Mouse (Mus musculus) liver, embryonic 12.5 days (tissue): ENCODE results near the gene Stard3. TPM values are rescaled to one million over a fixed set of nuclear protein-coding genes. Genes with fewer than 3 reads are reported as not detected.
A peak's percentile ranks its signal among the peaks of the same experiment; 100 is the strongest.

Experiments
- ATAC-seq: fragments of 200-750 bp; cut with Nextera tagmentation; 2 replicates; pipeline ENCODE4 v1.8.0; 2017; ENCODE audit warnings: moderate number of reproducible peaks, mild to moderate bottlenecking, moderate library complexity
- H3K27ac ChIP-seq: fragments of 300-500 bp; sonication (generic); 2 replicates; pipeline ENCODE4 v1.5.1; 2016; ENCODE audit warnings: mild to moderate bottlenecking
- H3K27me3 ChIP-seq: fragments of 300-500 bp; sonication (generic); replicated peaks from 2 replicates; pipeline ENCODE4 v1.6.1; 2016; ENCODE audit warnings: mild to moderate bottlenecking, moderate library complexity
- H3K36me3 ChIP-seq: fragments of 300-500 bp; sonication (generic); 2 replicates; pipeline ENCODE4 v1.6.1; 2016; ENCODE audit warnings: mild to moderate bottlenecking, moderate library complexity
- H3K4me1 ChIP-seq: fragments of 300-500 bp; sonication (generic); 2 replicates; pipeline ENCODE4 v1.6.1; 2016
- H3K4me2 ChIP-seq: fragments of 300-500 bp; sonication (generic); 2 replicates; pipeline ENCODE4 v1.6.1; 2016; ENCODE audit warnings: mild to moderate bottlenecking, moderate library complexity
- H3K4me3 ChIP-seq: fragments of 300-500 bp; sonication (generic); 2 replicates; pipeline ENCODE4 v1.5.1; 2016; ENCODE audit warnings: mild to moderate bottlenecking, moderate library complexity
- H3K9ac ChIP-seq: fragments of 300-500 bp; sonication (generic); 2 replicates; pipeline ENCODE4 v1.6.1; 2016; ENCODE audit warnings: mild to moderate bottlenecking, moderate library complexity
- H3K9me3 ChIP-seq: fragments of 300-500 bp; sonication (generic); replicated peaks from 2 replicates; pipeline ENCODE4 v1.6.1; 2016; ENCODE audit warnings: mild to moderate bottlenecking, moderate library complexity
- WGBS: fragments of 180-500 bp; shearing (Covaris S2); methylation state at CpG from one replicate; pipeline ENCODE4 v1.1.7; 2016; ENCODE audit not compliant: insufficient replicate concordance; 5-methylcytosine and 5-hydroxymethylcytosine counted together
- polyA plus RNA-seq: library from polyadenylated mRNA; unstranded; fragments of >200 nt; fragmentation: Nextera tagmentation; extraction: Ambion mirVana; gene quantifications from 2 replicates; pipeline ENCODE4 v1.2.1, GENCODE M21; 2016

The Stard3 gene
- polyA plus RNA-seq, 1 experiment from 2014 or later = 18.9 TPM

DNA sequence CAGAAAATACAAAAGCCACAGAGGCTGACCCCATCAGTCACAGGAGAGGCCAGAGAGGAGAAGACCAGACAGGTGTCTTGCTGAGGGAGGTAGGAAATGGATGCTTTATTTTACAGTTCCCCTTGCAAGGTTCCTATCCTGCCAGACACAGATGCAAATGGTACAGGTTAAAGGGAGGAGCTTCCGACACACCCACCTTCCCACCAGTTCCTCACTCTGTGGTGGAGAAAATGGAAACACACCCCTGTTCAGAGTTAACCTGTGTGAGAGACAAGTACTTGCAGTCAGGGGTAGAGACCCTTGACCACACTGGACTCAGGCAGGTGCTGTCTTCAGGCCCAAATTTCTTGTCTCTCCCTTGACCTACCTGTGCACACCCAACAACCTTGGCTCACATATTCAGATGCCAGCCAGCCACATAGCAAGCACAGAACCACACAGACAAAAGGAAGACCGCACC is 27.4 kb upstream of the Stard3 start:
- peaks cover 12% of the 10 kb centered on the region for H3K4me1 ChIP-seq
- no peak overlapping the region for H3K4me3 ChIP-seq
- H3K9ac ChIP-seq = no peak overlapping the region
- H3K9me3 ChIP-seq = no peaks in the 10 kb centered on the region
- no peaks in the 10 kb centered on the region for H3K36me3 ChIP-seq
- 36% methylated on average over 2 of the region's 2 CpGs for WGBS
- ATAC-seq = no peak
- H3K27me3 ChIP-seq = peaks cover 100% of the 10 kb centered on the region
- H3K4me2 ChIP-seq = no peak overlapping the region
- H3K27ac ChIP-seq = no peak overlapping the region

- WGBS = 42% methylated on average over 1 of the region's 1 CpGs
- H3K9ac ChIP-seq = no peak overlapping the region
- no peaks in the 10 kb centered on the region for H3K36me3 ChIP-seq
- H3K9me3 ChIP-seq = no peaks in the 10 kb centered on the region
- peaks cover 12% of the 10 kb centered on the region for H3K4me1 ChIP-seq
- H3K27ac ChIP-seq = no peak overlapping the region
- H3K27me3 ChIP-seq = peaks cover 100% of the 10 kb centered on the region
- H3K4me3 ChIP-seq = no peak overlapping the region
- no peak for ATAC-seq
- no peak overlapping the region for H3K4me2 ChIP-seq
Measured at GRCm38 (mm10) chr11:98331401-98331800, 26.8 kb upstream of the Stard3 start.

- H3K27ac ChIP-seq = no peak overlapping the region
- no peaks in the 10 kb centered on the region for H3K36me3 ChIP-seq
- H3K9me3 ChIP-seq = no peaks in the 10 kb centered on the region
- no peak for ATAC-seq
- H3K4me1 ChIP-seq = peaks cover 8% of the 10 kb centered on the region
- no peak overlapping the region for H3K9ac ChIP-seq
- no peak overlapping the region for H3K4me3 ChIP-seq
- 49% methylated on average over 3 of the region's 3 CpGs for WGBS
- no peak overlapping the region for H3K4me2 ChIP-seq
- peaks cover 100% of the 10 kb centered on the region for H3K27me3 ChIP-seq
Measured at GRCm38 (mm10) chr11:98332186-98332585, 26.0 kb upstream of the Stard3 start.

DNA sequence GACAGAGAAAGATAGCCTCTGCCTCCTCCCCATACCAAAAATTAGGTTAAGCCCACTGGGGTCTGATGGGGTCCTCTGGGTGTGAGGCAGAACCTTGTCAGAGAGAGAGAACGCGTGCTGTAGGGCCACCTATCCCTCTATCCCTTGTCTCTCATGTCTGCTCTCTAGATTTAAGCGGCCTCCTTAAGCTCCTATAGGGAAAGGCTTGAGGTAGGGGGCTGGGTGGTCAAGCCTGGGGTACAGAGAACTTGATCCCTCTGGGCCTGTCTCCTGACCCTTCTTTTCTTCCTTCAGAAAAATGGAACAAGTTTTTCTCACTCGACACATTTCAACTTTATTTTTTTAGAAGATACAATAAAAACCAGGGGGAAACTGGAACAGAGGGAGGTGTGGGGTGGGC is 25.3 kb upstream of the Stard3 start:
- 63% methylated on average over 4 of the region's 4 CpGs for WGBS
- H3K4me1 ChIP-seq = peaks cover 7% of the 10 kb centered on the region
- H3K4me2 ChIP-seq = no peak overlapping the region
- no peak overlapping the region for H3K4me3 ChIP-seq
- no peak overlapping the region for H3K9ac ChIP-seq
- no peaks in the 10 kb centered on the region for H3K9me3 ChIP-seq
- no peak for ATAC-seq
- no peak overlapping the region for H3K27ac ChIP-seq
- H3K27me3 ChIP-seq = peaks cover 100% of the 10 kb centered on the region
- no peaks in the 10 kb centered on the region for H3K36me3 ChIP-seq

GRCm38 (mm10) chr11:98333263-98333696 is 24.9 kb upstream of the Stard3 start:
- Histone ChIP-seq H3K4me1 (peaks cover 7% of the 10 kb centered on the region), H3K27ac (no peak overlapping the region), H3K4me3 (no peak overlapping the region), H3K9me3 (no peaks in the 10 kb centered on the region), H3K4me2 (no peak overlapping the region), H3K27me3 (peaks cover 100% of the 10 kb centered on the region), H3K36me3 (no peaks in the 10 kb centered on the region), H3K9ac (no peak overlapping the region)
- no peak for ATAC-seq
- 60% methylated on average over 10 of the region's 10 CpGs for WGBS

DNA sequence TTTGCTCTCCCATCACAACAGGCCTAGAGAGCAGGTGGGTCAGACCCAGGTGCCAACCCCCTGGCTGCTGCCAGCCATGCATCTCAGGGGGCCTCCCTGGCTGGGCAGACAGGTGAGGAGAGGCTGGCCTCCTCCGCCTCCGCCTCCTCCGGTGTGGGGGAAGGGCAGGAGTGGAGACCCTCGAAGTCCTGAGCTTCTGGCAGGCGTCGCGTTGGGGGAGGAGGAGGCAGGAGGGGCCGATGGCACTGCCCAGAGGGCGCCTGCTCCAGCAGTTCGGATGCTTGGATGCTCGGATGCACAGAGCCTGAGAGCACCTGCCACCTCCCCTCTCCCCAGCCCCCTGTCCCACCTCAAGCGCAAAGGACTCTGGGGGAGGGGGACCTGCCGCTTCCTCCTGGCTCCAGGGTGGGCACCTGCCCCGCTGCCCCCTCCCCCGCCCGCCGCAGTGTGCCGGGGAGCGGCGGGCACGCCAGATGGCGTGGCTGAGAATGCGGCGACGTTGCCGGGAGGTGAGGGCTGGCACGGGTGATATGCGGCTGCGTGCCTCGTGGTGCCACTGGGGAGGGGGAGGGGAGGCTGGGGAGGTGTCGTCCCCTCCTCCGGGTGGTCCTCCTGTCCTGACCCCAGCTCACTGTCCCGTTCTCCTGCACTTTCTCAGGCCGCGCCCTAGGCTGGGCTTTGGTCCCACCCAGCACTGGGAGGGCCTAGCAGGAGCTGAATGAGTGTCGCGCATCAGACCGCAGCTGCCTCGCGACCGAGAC is 24.0 kb upstream of the Stard3 start:
- 0 out of 2 replicates have a peak overlapping the region, but pooled peaks have one; percentile 14 for H3K4me2 ChIP-seq
- no peak overlapping the region for H3K4me3 ChIP-seq

GRCm38 (mm10) chr11:98335250-98335649 is 22.9 kb upstream of the Stard3 start:
- Histone ChIP-seq H3K4me3 (no peak overlapping the region), H3K4me1 (peaks cover 16% of the 10 kb centered on the region), H3K36me3 (no peaks in the 10 kb centered on the region), H3K4me2 (no peak overlapping the region), H3K27ac (no peak overlapping the region), H3K9ac (no peak overlapping the region), H3K9me3 (no peaks in the 10 kb centered on the region), H3K27me3 (peaks cover 100% of the 10 kb centered on the region)
- WGBS = 5% methylated on average over 9 of the region's 9 CpGs
- ATAC-seq = peak; percentile 47; the same call in 1 of the 2 replicates

More for the DNA sequence above, 24.0 kb upstream of the Stard3 start:
- ATAC-seq = no peak
- Histone ChIP-seq H3K9ac (no peak overlapping the region), H3K27me3 (peaks cover 100% of the 10 kb centered on the region), H3K27ac (no peak overlapping the region), H3K36me3 (no peaks in the 10 kb centered on the region), H3K9me3 (no peaks in the 10 kb centered on the region), H3K4me1 (peaks cover 16% of the 10 kb centered on the region)
- WGBS = 5% methylated on average over 39 of the region's 41 CpGs

- no peaks in the 10 kb centered on the region for H3K36me3 ChIP-seq
- no peaks in the 10 kb centered on the region for H3K9me3 ChIP-seq
- no peak overlapping the region for H3K27ac ChIP-seq
- ATAC-seq = no peak
- no peak overlapping the region for H3K4me2 ChIP-seq
- peaks cover 16% of the 10 kb centered on the region for H3K4me1 ChIP-seq
- no peak overlapping the region for H3K4me3 ChIP-seq
- peaks cover 99% of the 10 kb centered on the region for H3K27me3 ChIP-seq
- WGBS = 12% methylated on average over 13 of the region's 13 CpGs
- H3K9ac ChIP-seq = no peak overlapping the region
Measured at GRCm38 (mm10) chr11:98336245-98337107, 21.7 kb upstream of the Stard3 start.

DNA sequence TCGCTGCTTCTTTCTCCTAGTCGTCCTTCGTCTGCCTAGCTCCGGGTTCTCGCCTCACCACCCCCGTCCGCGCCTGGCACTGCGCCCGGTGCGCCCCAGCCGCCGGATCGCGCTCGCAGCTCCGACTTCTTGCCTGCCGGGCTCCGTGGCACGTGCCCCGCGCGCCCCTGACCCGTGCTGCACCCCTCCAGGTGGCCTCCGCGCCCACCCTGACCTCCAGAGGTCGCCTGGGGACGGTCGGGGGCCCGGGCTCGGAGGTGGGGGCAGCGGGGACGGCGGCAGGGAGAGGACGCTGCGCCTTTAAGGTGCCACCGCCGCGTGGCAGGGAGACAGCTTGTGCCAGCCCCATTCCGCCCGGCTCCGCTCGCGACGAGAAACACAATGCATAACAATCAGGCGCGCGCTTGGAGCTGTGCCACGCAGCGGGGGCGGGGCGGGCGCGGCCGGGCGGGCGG is 19.6 kb upstream of the Stard3 start:
- peak overlapping the region; percentile 61 for H3K4me2 ChIP-seq

DNA sequence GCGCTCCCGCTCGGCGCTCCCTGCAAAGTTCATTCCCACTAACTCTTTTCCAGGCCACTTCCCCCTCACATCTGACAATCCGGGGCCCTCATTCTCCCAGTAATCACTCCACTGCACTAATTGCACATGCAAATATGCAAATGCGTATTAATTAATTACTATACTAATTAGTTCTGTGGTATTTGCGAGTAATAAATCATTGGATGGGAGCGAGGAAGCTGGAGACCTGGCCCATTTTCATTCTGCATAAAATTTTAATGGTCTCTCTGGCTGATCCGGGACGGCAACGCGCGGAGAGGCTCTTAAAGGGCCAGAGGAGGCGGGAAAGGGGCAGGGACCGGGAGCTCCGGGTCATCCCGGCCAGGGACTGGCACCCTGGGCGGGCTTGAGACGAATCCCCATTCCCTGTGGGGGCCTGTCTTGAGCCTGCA is 19.1 kb upstream of the Stard3 start:
- no peak for ATAC-seq
- WGBS = 2% methylated on average over 19 of the region's 19 CpGs
- H3K9ac ChIP-seq = no peak overlapping the region
- H3K4me3 ChIP-seq = peak overlapping the region; percentile 42
- peaks cover 23% of the 10 kb centered on the region for H3K4me1 ChIP-seq
- H3K4me2 ChIP-seq = peak overlapping the region; percentile 61
- peaks cover 92% of the 10 kb centered on the region for H3K27me3 ChIP-seq
- H3K36me3 ChIP-seq = no peaks in the 10 kb centered on the region
- H3K9me3 ChIP-seq = no peaks in the 10 kb centered on the region
- H3K27ac ChIP-seq = no peak overlapping the region

More for the DNA sequence above, 19.6 kb upstream of the Stard3 start:
- no peaks in the 10 kb centered on the region for H3K36me3 ChIP-seq
- no peak for ATAC-seq
- no peak overlapping the region for H3K9ac ChIP-seq
- H3K27me3 ChIP-seq = peaks cover 92% of the 10 kb centered on the region
- peaks cover 23% of the 10 kb centered on the region for H3K4me1 ChIP-seq
- H3K9me3 ChIP-seq = no peaks in the 10 kb centered on the region
- WGBS = 2% methylated on average over 57 of the region's 57 CpGs
- H3K4me3 ChIP-seq = peak overlapping the region; percentile 42
- no peak overlapping the region for H3K27ac ChIP-seq

DNA sequence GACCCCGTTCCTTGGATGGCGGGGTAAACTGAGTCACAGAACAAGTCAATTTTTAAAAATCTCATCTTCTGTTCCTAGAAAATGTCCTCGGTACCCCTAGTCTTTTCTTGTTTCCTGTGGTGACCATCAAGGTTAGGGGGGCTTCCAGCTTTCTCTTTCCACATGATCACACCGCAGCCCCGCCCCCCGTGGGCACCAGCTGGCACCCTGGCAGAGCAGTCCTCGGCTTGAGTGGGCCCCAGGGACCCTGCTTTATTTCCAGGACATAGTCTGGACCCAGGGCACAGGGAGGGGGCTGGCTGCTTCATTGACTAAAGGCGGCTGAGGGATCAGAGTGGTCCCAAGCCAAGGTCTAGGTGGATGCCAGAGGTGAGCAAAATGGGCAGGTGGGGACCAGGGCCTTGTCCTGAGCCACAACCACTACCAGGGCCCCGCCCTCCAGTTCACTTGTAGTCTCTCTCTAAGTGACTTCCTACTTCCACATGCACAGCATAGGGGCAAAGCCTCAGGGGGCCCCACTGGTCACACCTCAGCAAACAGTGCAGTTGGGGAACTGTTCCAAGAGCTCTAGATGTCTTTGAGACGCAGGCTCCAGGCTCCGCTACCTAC is 18.4 kb upstream of the Stard3 start:
- H3K9ac ChIP-seq = no peak overlapping the region
- no peaks in the 10 kb centered on the region for H3K36me3 ChIP-seq
- H3K27ac ChIP-seq = no peak overlapping the region
- 8% methylated on average over 11 of the region's 11 CpGs for WGBS
- no peak overlapping the region for H3K4me2 ChIP-seq
- H3K4me3 ChIP-seq = no peak overlapping the region
- H3K9me3 ChIP-seq = no peaks in the 10 kb centered on the region
- peaks cover 91% of the 10 kb centered on the region for H3K27me3 ChIP-seq
- ATAC-seq = no peak
- H3K4me1 ChIP-seq = peaks cover 17% of the 10 kb centered on the region
